8 mouse cellular contexts compared by ENCODE assay signal in genomic region chr8:64204167-64204566, GRCm38 (mm10). TPM values are rescaled to one million over a fixed set of nuclear protein-coding genes. Genes with fewer than 3 reads are reported as not detected.
DNase-seq lines count a peak whose midpoint lies in the region; ATAC-seq lines count a peak whose summit lies in the region.

No protein-coding gene starts in this region.

- WGBS in embryonic facial prominence, embryonic 13.5 days: 2% methylated on average over 19 of the region's 19 CpGs
- 4% methylated on average over 19 of the region's 19 CpGs for WGBS in intestine, embryonic 16.5 days
- 2% methylated on average over 19 of the region's 19 CpGs for WGBS in limb, embryonic 15.5 days

- peaks cover 17% of the 10 kb centered on the region for H3K4me1 ChIP-seq in embryonic facial prominence, embryonic 13.5 days
- peaks cover 8% of the 10 kb centered on the region for H3K4me1 ChIP-seq in intestine, embryonic 16.5 days (ENCODE audit: control insufficient read depth, insufficient read depth, low read length)
- H3K4me1 ChIP-seq in limb, embryonic 15.5 days: peaks cover 18% of the 10 kb centered on the region

- no peaks in the 10 kb centered on the region for H3K9me3 ChIP-seq in embryonic facial prominence, embryonic 13.5 days
- H3K9me3 ChIP-seq in intestine, embryonic 16.5 days (ENCODE audit: control insufficient read depth, low read length): no peaks in the 10 kb centered on the region
- H3K9me3 ChIP-seq in limb, embryonic 15.5 days: no peaks in the 10 kb centered on the region

- peak overlapping the region; percentile 69 for H3K4me3 ChIP-seq in embryonic facial prominence, embryonic 13.5 days
- peak overlapping the region; percentile 62 for H3K4me3 ChIP-seq in intestine, embryonic 16.5 days (ENCODE audit: low read length)
- H3K4me3 ChIP-seq in limb, embryonic 15.5 days: peak overlapping the region; percentile 54

- no peak overlapping the region for H3K27ac ChIP-seq in embryonic facial prominence, embryonic 13.5 days
- H3K27ac ChIP-seq in intestine, embryonic 16.5 days (ENCODE audit: low read length): no peak overlapping the region
- H3K27ac ChIP-seq in limb, embryonic 15.5 days: 0 out of 2 replicates have a peak overlapping the region, but pooled peaks have one; percentile 40

- peak overlapping the region; percentile 98 for H3K4me2 ChIP-seq in embryonic facial prominence, embryonic 13.5 days
- H3K4me2 ChIP-seq in intestine, embryonic 16.5 days (ENCODE audit: low read depth, low read length): peak overlapping the region; percentile 96
- peak overlapping the region; percentile 90 for H3K4me2 ChIP-seq in limb, embryonic 15.5 days

- peak; percentile 57; the same call in 1 of the 2 replicates for ATAC-seq in embryonic facial prominence, embryonic 13.5 days (ENCODE audit: insufficient number of reproducible peaks, insufficient read depth, low FRiP score, low TSS enrichment, low read depth)
- ATAC-seq in intestine, embryonic 16.5 days: peak; percentile 72
- ATAC-seq in limb, embryonic 15.5 days (ENCODE audit: insufficient number of reproducible peaks, low FRiP score, low TSS enrichment, low read depth): peak; percentile 48; the same call in 1 of the 2 replicates

- peaks cover 29% of the 10 kb centered on the region for H3K27me3 ChIP-seq in embryonic facial prominence, embryonic 13.5 days
- H3K27me3 ChIP-seq in intestine, embryonic 16.5 days (replicated peaks; ENCODE audit: control insufficient read depth, insufficient read depth, low read length): no peaks in the 10 kb centered on the region
- peaks cover 21% of the 10 kb centered on the region; the same call in 1 of the 2 replicates for H3K27me3 ChIP-seq in limb, embryonic 15.5 days

- peak overlapping the region; percentile 74 for H3K9ac ChIP-seq in embryonic facial prominence, embryonic 13.5 days
- no peak overlapping the region for H3K9ac ChIP-seq in intestine, embryonic 16.5 days (ENCODE audit: low read depth, low read length)
- H3K9ac ChIP-seq in limb, embryonic 15.5 days: no peak overlapping the region

- no peaks in the 10 kb centered on the region for H3K36me3 ChIP-seq in embryonic facial prominence, embryonic 13.5 days
- no peaks in the 10 kb centered on the region for H3K36me3 ChIP-seq in intestine, embryonic 16.5 days (ENCODE audit: control insufficient read depth, insufficient read depth, low read length)
- H3K36me3 ChIP-seq in limb, embryonic 15.5 days: no peaks in the 10 kb centered on the region

- peak; percentile 11 to 20 for DNase-seq in layer of hippocampus, postnatal 14 days (ENCODE audit: low spot score in 2 of 2)
- no peak for DNase-seq in layer of hippocampus, adult 11-12 months (ENCODE audit: low spot score)
- DNase-seq in heart, adult 18-20 months: peak; percentile 64 to 73
- DNase-seq in neural tube, embryonic 10.5 days (ENCODE audit: extremely low spot score, low spot score): peak; percentile 70
- DNase-seq in spleen, adult 18-20 months: no peak

RNA-seq across cellular contexts. Expression of gene Tll1, which starts 1.9 kb away (rescaled TPM):
- 1 to 10 TPM; 6.3 to 7.6 TPM for total RNA-seq in layer of hippocampus, postnatal 14 days (2021)
- polyA plus RNA-seq in embryonic facial prominence, embryonic 13.5 days (2015; fragmentation: Nextera tagmentation; extraction: Ambion mirVana): 6.6 and 6.8 TPM in 2 replicates
- total RNA-seq in heart, adult 18-20 months (2021): under 1 TPM; 0.80 to 0.97 TPM
- polyA plus RNA-seq in intestine, embryonic 16.5 days (2015; fragmentation: Nextera tagmentation; extraction: Ambion mirVana): 0.60 and 0.70 TPM in 2 replicates
- 2.6 and 2.7 TPM in 2 replicates for polyA plus RNA-seq in limb, embryonic 15.5 days (2015; fragmentation: Nextera tagmentation; extraction: Ambion mirVana)

Comparison
In these comparisons a context has a peak if more than half of its experiments do, and no peak if none do; other contexts are left out.
1. DNase-seq: peak in layer of hippocampus, postnatal 14 days (2 of 2), heart, adult 18-20 months (2 of 2) and neural tube, embryonic 10.5 days (single experiment); none in layer of hippocampus, adult 11-12 months (single experiment) and spleen, adult 18-20 months (0 of 2).
2. Peak in every context shown above with its lines, with median percentiles within 50 percentile points of each other: ATAC-seq, H3K4me2 ChIP-seq and H3K4me3 ChIP-seq.